Mouse (Mus musculus) mouse embryonic stem cell (cell line): ENCODE results near the gene Ube4b.
"Not testable (repeated sequence)": the region's sequence is repeated elsewhere in the genome, so short reads cannot be mapped to it uniquely, and the experiment has no call there.

Experiments
- in situ Hi-C, 2 experiments: fragments of 300-500 bp; cut with MboI; formaldehyde crosslinking; loops; 1 replicate in 1 of 2; 3 replicates in 1 of 2; pipeline ENCODE4 v1.14.3; 2019 to 2020; ENCODE audit warnings: low sequenced_read_pairs in 2 of 2, low pct_unique_long_range_greater_than_20kb in 1 of 2, mixed read lengths in 1 of 2; ENCODE audit not compliant: unreplicated experiment in 1 of 2

The Ube4b gene

DNA sequence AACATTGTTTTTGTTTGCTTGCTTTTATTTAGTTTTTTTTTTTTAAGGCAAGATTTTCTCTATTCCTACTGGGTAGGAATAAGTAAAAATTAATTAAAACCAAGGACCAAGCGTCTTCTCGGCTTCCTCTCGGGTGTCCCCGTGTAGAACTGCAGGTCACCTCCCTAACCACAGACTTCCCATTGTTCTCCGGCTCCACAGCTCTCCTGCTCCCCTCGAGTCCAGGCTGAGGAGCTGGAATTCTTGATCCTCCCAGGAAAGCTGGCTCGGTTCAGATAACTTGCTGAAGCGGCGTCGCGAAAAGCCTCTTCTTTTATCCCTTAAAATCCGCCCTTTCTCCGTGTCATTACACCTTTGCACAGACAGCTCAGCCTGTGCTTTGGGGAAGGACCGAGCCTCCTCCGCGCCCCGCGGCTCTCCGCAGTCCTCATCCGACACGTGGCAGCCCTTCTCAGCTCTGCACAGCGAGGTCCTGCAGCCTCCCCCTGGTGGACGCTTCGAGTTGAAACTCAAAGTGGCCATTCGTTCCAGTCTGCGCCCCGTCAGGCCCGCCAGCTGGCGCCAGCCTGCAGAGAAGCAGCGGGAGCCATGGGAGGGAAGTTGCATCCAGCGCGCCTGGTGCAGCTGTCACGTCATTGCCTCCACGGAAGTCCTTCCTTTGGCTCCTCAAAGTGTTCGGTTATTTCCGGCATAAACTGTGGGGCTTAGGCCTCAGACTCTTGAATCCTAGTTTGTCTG, 18.6 kb upstream of the Ube4b start:
- in situ Hi-C loops: no loop called here

GRCm38 (mm10) chr4:149444465-149444864, 17.9 kb upstream of the Ube4b start:
- in situ Hi-C loops: no loop called here

DNA sequence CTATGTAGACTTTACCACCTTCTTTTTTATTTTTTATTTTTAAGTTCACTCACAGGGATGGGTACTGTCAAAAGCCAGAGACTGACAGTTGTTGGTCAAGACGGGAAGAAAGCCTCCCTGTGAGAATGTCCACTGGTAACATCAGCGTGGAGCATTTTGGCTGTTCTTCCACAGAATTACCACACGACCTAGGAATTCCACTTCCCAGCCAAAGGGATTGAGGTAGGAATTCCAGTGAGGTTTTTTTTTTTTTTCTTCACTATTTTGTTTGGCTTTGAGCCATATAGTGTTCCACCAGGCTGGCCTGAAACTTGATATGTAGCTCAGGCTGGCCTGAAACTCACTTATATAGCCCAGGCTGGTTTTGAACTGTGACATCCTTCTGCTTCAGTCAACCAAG, 15.9 kb upstream of the Ube4b start:
- in situ Hi-C loops: no loop called here

DNA sequence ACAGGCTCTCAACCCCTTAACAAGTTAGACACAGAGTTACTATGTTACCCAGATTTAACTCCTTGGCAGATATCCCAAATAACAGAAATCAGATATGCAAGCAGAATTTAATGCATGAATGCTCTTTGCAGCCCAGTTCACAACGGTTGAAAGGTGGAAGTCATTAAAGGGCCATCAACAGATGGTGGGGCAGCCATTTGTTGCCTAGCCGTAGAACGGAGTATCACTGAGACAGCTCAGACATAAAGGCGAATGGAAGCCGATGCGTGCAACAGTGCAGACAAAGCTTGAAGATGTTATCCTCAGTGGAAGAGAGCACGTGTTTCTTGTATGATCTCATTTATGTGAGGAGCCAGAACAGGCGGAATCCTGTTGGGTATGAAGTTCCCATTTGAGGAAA, 14.0 kb upstream of the Ube4b start:
- in situ Hi-C loops: no loop called here

- in situ Hi-C loops: not testable (repeated sequence)
These were observed 5.3 kb upstream of the Ube4b start for GRCm38 (mm10) chr4:149431887-149432286.

DNA sequence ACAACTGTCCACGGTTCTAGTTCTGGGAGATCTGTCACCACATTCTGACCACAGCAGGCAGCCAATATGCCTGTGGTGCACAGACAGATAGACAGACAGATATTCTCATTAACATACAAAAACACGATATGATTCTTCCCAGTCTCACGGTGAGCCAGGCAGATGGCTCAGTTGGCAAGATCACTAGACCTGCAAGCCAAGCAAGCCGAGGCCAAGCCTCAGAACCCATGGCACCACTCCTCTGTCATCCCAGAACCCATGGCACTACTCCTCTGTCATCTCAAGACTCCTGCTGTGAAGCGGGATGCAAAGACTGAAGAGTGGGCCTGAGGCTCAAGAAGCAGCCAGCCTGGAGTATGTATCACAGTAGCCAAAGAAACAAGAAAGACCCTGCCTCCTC, 3.0 kb upstream of the Ube4b start:
- in situ Hi-C loops: no loop called here

DNA sequence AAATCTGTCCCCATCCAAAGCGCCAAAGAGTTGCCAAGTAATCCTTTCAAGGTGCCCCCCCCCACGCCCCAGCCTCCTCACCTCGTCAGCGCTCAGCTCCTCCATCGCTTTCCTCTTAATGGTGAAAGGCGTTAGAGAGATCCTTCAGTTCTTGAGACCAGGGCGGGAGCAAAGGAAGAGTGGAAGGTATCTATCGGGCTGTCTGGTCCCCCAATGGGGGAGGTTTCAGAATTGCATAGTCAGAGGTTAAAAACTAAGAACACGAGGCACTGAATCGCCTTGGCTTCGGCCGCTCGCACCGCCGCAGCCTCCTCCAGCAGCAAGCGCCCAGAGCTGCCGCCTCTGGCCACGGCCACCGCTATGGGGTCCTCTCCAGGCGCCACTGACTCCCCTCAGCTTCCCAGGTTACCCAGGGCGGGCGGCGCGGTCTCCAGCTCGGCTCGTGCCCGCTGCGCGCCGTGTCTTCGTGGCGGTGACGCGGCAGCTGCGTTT, 702 bp downstream of the Ube4b start:
- in situ Hi-C loops: no loop called here

GRCm38 (mm10) chr4:149424755-149425154, 1.8 kb downstream of the Ube4b start:
- in situ Hi-C loops: no loop called here

DNA sequence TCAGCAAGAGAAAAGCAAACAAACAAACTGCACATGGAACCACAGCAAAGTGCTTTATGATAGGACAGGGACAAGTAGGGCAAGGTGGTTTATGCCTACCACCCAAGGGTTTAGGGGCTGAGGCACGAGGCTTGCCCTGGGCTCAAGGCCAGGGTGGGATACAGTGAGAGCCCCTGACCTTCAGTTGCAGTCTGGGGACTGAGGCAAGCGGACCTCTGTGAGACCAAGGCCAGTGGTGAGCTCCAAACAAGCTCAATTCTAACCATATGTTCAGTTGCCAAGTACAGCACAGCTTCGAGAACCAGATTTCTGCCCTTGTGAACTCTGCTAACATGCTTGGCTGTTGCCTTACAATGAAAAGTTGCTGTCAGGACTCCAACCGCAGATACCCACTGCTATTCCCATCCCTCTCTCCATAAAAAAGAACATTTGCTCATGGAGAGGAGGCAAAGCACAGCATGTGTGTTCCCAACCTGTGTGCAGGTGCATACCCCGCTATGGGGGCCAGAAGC, 8.6 kb downstream of the Ube4b start:
- in situ Hi-C loops: no loop called here

DNA sequence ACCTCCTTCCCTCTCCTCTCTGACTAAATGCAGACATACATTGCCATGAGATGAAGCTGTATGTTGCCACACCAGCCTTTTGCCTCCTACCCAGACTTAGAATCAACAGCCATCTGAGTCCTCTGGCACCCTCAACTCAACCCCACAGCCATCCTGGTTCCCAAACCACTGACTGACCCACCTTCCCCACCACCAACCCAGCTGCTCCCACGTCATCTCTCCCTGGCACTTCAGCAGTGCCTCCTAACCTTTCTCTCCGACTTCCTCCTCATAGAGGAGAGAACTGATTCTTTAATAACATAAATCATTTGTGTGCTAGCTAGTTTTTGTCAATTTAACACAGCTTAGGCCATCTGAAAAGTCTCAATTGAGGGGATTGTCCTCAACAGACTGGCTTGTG, 9.6 kb downstream of the Ube4b start:
- in situ Hi-C loops: no loop called here

- in situ Hi-C loops: no loop called here
These were observed 10.1 kb downstream of the Ube4b start for GRCm38 (mm10) chr4:149416417-149416816.

- in situ Hi-C loops: no loop called here
These were observed 10.8 kb downstream of the Ube4b start for GRCm38 (mm10) chr4:149415651-149416169.

DNA sequence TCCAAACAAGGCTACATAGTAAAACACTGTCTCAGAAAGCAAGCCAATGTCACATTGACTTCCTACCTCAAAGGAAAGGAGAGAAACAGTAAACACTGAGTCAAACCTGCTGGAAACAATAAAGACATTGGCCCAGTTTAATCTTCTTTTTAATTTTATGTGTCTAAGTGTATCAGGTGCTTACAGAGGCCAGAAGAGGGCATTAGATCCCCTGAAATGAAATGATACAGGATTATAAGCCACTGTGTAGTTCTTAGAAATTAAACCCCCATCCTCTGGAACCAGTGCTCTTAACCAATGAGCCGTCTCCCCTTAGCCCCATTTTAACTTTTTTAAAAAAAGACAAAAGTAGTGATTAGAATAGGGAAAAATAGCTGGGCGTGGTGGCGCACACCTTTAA, 12.3 kb downstream of the Ube4b start:
- in situ Hi-C loops: no loop called here

- in situ Hi-C loops: no loop called here
These were observed 16.8 kb downstream of the Ube4b start for GRCm38 (mm10) chr4:149409759-149410158.

- in situ Hi-C loops: no loop called here
These were observed 18.2 kb downstream of the Ube4b start for GRCm38 (mm10) chr4:149408331-149408730.

DNA sequence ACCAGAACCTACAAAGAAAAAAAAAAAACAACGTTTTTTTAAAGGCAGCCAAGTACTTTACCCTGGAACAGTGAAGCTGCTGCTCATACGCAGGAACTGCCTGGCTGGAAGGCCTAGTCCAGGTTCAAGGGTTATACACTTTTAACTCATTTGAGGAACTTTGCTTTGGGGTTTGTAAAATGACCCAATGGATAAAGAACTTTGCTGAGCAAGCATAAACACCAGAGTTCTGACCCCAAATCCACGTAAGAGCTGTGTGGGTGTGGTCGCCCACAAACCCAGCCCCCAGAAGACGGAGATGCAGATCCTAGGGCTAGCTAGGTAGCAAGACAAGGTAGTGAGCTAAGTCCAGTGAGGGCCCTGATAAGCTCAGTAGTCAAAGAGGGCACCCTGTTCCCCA, 19.1 kb downstream of the Ube4b start:
- in situ Hi-C loops: no loop called here

DNA sequence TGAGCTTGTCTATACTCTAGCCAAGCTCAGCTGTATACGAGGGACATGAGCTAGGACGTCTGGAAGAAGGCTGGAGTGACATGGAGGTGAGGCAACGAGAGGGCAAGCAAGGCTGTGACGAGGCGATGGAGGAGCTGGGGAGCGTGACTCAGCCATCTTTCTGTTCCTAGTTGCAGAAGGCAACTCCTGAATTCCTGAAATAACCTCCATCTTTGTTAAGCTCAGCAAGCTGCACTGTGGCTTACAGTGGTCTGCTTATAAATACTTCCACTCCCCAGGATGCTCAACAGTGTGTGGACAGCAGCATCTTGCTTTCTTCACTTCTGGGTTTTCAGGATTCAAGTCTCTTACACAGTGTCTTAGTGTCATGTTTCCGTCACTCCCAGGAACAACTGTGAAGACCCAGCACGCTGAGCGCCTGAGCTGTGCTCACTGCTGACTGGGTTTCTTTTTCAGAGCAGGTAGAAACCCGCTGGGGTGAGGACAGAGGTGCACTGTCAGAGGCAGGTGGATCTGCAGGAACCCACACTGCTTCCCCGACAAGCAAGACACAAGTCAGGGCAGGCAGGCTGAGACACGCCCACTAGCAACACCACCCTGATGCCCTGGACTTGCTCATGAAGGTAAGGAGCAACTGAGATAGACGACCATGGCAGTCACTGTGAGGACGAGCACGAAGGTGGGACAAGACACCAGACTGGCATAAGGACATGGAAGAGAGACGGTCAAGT, 20.7 kb downstream of the Ube4b start:
- in situ Hi-C loops: no loop called here

DNA sequence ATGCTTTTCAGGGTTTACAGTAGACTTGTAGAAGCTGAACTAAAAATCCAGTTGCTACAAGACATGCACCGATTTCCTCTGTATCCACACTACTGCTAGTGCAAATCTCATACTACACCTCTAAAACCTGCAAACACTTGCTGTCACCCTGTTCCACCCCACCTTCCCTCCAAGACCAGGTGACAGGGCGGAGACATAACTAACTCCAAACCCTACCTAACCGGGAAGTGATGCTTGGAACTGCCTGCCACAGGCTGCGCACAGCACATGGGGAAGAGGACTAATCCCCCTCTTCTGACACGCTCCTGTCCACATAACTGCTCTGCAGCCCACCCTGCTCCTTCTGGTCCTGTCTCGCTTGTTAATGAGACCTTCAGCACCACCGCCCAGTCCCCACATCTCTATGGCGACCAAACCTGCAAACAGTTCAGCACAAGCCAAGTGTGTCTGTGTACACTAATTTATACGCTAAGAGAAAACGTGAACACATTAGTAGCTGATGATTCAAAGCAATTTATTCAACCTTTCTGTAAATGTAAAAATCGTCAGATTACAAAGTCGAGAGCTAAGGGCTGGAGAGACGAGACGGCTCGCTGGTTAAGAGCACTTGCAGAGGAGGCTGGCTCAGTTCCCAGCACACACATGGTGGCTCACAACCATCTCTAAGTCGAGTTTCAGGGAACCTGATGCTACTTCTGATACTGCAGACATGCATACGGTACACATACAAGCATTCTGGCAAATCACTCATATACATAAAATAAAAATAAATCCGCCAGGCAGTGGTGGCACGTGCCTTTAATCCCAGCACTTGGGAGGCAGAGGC, 21.7 kb downstream of the Ube4b start:
- in situ Hi-C loops: no loop called here

- in situ Hi-C loops: no loop called here
These were observed 23.5 kb downstream of the Ube4b start for GRCm38 (mm10) chr4:149403037-149403436.
